Mouse (Mus musculus): ENCODE results near the gene Tyw3. TPM values are rescaled to one million over a fixed set of nuclear protein-coding genes. Genes with fewer than 3 reads are reported as not detected.

The Tyw3 gene
- polyA plus RNA-seq, 1 experiment: 2.9 TPM

DNA sequence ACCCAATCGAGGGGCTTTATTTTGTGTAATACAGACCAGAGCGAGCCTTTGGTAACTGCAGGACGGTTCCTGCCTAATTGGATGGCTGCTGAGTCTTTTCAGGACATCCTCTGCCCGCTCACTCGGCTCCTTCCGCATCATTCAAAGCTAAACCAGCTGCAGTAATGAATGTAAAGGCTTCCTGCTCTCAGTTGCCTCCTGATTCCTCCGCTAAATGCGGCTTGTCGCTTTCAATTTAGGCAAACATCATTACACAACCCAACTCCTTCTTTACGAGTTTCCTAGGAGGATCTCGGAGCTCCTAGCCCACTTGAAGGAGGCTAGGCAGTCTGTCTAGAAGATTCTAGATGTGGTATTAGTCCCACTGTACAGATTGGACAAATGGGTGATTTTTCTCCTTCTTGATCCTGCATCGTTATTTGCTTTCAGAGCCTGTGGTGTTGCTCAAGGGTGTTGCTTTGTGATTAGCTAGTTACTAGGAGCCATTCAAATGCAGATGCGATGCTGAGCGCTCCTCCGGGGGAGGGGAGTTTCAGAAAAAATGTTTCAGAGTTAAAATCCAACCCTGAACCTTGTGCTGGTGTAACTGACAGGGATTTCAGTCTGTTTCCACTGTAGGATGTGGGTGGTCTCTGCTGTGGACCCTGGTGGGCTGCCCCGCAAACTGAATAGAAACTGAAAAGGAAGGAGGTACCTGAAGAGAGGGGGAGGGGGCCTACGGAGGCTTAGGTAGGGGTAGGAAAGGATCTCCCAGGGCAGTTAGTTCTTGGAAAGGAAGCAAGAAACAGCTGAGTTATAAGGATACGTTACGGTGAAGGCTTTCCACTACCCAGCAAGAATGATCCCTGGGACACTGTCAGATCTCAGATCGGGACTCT lies 49.1 kb downstream of the Tyw3 start:
- Histone ChIP-seq H3K4me2 (ENCODE audit: low read depth) (no peak overlapping the region), H3K79me2 (ENCODE audit: control insufficient read depth, insufficient read depth) (no peaks in the 10 kb centered on the region), H3ac (ENCODE audit: control insufficient read depth, insufficient read length) (no peak overlapping the region), H3K27me3 (ENCODE audit: control insufficient read depth, insufficient read depth, insufficient read length) (no peaks in the 10 kb centered on the region), H3K4me3 (no peak overlapping the region), H3K36me3 (ENCODE audit: control insufficient read depth, insufficient read depth) (no peaks in the 10 kb centered on the region)
- no peak for TF ChIP-seq TCF12 (IDR thresholded peaks at IDR 0.05; ENCODE audit: insufficient read depth, poor library complexity, severe bottlenecking)
- TF ChIP-seq MYOD1 (IDR thresholded peaks at IDR 0.05; ENCODE audit: control insufficient read depth in 1 of 3, insufficient read length in 2 of 3, low read depth in 2 of 3): no peak
- no peak for TF ChIP-seq CEBPB (IDR thresholded peaks at IDR 0.05; ENCODE audit: insufficient read depth, poor library complexity, severe bottlenecking)
- TF ChIP-seq SRF (IDR thresholded peaks at IDR 0.05; ENCODE audit: control insufficient read depth, insufficient read length, low read depth): no peak
- no peak for TF ChIP-seq USF1 (IDR thresholded peaks at IDR 0.05; ENCODE audit: low read depth)
- no peak for TF ChIP-seq TCF3 (IDR thresholded peaks at IDR 0.05; ENCODE audit: insufficient read length, low read depth)
- TF ChIP-seq MAX (IDR thresholded peaks at IDR 0.05; ENCODE audit: low read depth): no peak
- no peak for TF ChIP-seq POLR2A (IDR thresholded peaks at IDR 0.05; ENCODE audit: insufficient read length, low read depth)
- no peak for TF ChIP-seq REST (IDR thresholded peaks at IDR 0.05; ENCODE audit: insufficient read depth, insufficient read length)
- TF ChIP-seq E2F4 (IDR thresholded peaks at IDR 0.05; ENCODE audit: insufficient read depth): no peak
- no peak for TF ChIP-seq POLR2AphosphoS2 (IDR thresholded peaks at IDR 0.05; ENCODE audit: insufficient read length, low read depth)
- no peak for TF ChIP-seq MYOG (IDR thresholded peaks at IDR 0.05; ENCODE audit: control insufficient read depth in 1 of 3, insufficient read depth in 1 of 3, insufficient read length in 2 of 3, low read depth in 2 of 3)

- Histone ChIP-seq H3ac (ENCODE audit: control insufficient read depth, insufficient read length) (no peak overlapping the region), H3K79me2 (ENCODE audit: control insufficient read depth, insufficient read depth) (no peaks in the 10 kb centered on the region), H3K36me3 (ENCODE audit: control insufficient read depth, insufficient read depth) (no peaks in the 10 kb centered on the region), H3K4me3 (no peak overlapping the region), H3K27me3 (ENCODE audit: control insufficient read depth, insufficient read depth, insufficient read length) (no peaks in the 10 kb centered on the region), H3K4me2 (ENCODE audit: low read depth) (no peak overlapping the region)
- no peak for TF ChIP-seq REST (IDR thresholded peaks at IDR 0.05; ENCODE audit: insufficient read depth, insufficient read length)
- peak; percentile 54 for TF ChIP-seq USF1 (IDR thresholded peaks at IDR 0.05; ENCODE audit: low read depth)
- TF ChIP-seq POLR2AphosphoS2 (IDR thresholded peaks at IDR 0.05; ENCODE audit: insufficient read length, low read depth): no peak
- no peak for TF ChIP-seq MYOG (IDR thresholded peaks at IDR 0.05; ENCODE audit: control insufficient read depth in 1 of 3, insufficient read depth in 1 of 3, insufficient read length in 2 of 3, low read depth in 2 of 3)
- no peak for TF ChIP-seq TCF12 (IDR thresholded peaks at IDR 0.05; ENCODE audit: insufficient read depth, poor library complexity, severe bottlenecking)
- no peak for TF ChIP-seq SRF (IDR thresholded peaks at IDR 0.05; ENCODE audit: control insufficient read depth, insufficient read length, low read depth)
- TF ChIP-seq CEBPB (IDR thresholded peaks at IDR 0.05; ENCODE audit: insufficient read depth, poor library complexity, severe bottlenecking): no peak
These were observed 50.7 kb downstream of the Tyw3 start for GRCm38 (mm10) chr3:154546234-154546633.

- no peaks in the 10 kb centered on the region for H3K36me3 ChIP-seq (ENCODE audit: control insufficient read depth, insufficient read depth)
- H3ac ChIP-seq (ENCODE audit: control insufficient read depth, insufficient read length): no peak overlapping the region
- no peak overlapping the region for H3K4me2 ChIP-seq (ENCODE audit: low read depth)
- no peak overlapping the region for H3K4me3 ChIP-seq
- TF ChIP-seq USF1 (IDR thresholded peaks at IDR 0.05; ENCODE audit: low read depth) (no peak), CEBPB (IDR thresholded peaks at IDR 0.05; ENCODE audit: insufficient read depth, poor library complexity, severe bottlenecking) (no peak), POLR2A (IDR thresholded peaks at IDR 0.05; ENCODE audit: insufficient read length, low read depth) (no peak), TCF3 (IDR thresholded peaks at IDR 0.05; ENCODE audit: insufficient read length, low read depth) (no peak), MYOD1 (IDR thresholded peaks at IDR 0.05; ENCODE audit: control insufficient read depth in 1 of 3, insufficient read length in 2 of 3, low read depth in 2 of 3) (no peak), MYOG (IDR thresholded peaks at IDR 0.05; ENCODE audit: control insufficient read depth in 1 of 3, insufficient read depth in 1 of 3, insufficient read length in 2 of 3, low read depth in 2 of 3) (no peak), TCF12 (IDR thresholded peaks at IDR 0.05; ENCODE audit: insufficient read depth, poor library complexity, severe bottlenecking) (no peak), MAX (IDR thresholded peaks at IDR 0.05; ENCODE audit: low read depth) (no peak), REST (IDR thresholded peaks at IDR 0.05; ENCODE audit: insufficient read depth, insufficient read length) (no peak), SRF (IDR thresholded peaks at IDR 0.05; ENCODE audit: control insufficient read depth, insufficient read length, low read depth) (no peak), E2F4 (IDR thresholded peaks at IDR 0.05; ENCODE audit: insufficient read depth) (no peak), POLR2AphosphoS2 (IDR thresholded peaks at IDR 0.05; ENCODE audit: insufficient read length, low read depth) (no peak)
- H3K79me2 ChIP-seq (ENCODE audit: control insufficient read depth, insufficient read depth): no peaks in the 10 kb centered on the region
- H3K27me3 ChIP-seq (ENCODE audit: control insufficient read depth, insufficient read depth, insufficient read length): no peaks in the 10 kb centered on the region
These were observed 56.6 kb downstream of the Tyw3 start for GRCm38 (mm10) chr3:154540086-154540911.

DNA sequence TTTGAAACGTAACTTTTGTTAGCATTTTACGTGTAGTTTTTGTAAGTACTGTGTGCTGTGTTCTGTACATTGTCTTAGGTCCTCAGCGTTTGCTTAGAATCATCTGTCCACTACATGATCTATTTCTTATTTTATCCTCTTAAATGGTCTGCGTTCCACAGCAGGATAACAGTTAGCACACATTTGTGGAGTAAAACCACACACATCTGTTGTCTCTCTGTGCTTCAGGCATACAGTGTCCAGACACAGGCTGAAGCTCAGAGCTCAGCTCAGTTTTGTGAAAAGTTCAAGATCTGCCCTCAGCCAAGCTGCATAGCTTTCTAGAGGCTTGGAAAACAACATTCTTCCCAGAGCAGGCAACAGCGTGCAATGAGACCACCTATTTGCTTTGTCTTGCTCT lies 60.8 kb downstream of the Tyw3 start:
- Histone ChIP-seq H3K79me2 (ENCODE audit: control insufficient read depth, insufficient read depth) (no peaks in the 10 kb centered on the region), H3K4me3 (no peak overlapping the region), H3K36me3 (ENCODE audit: control insufficient read depth, insufficient read depth) (no peaks in the 10 kb centered on the region), H3ac (ENCODE audit: control insufficient read depth, insufficient read length) (no peak overlapping the region), H3K4me2 (ENCODE audit: low read depth) (no peak overlapping the region), H3K27me3 (ENCODE audit: control insufficient read depth, insufficient read depth, insufficient read length) (no peaks in the 10 kb centered on the region)
- TF ChIP-seq MAX (IDR thresholded peaks at IDR 0.05; ENCODE audit: low read depth) (no peak), SRF (IDR thresholded peaks at IDR 0.05; ENCODE audit: control insufficient read depth, insufficient read length, low read depth) (no peak), TCF3 (IDR thresholded peaks at IDR 0.05; ENCODE audit: insufficient read length, low read depth) (no peak), POLR2AphosphoS2 (IDR thresholded peaks at IDR 0.05; ENCODE audit: insufficient read length, low read depth) (no peak), REST (IDR thresholded peaks at IDR 0.05; ENCODE audit: insufficient read depth, insufficient read length) (no peak), POLR2A (IDR thresholded peaks at IDR 0.05; ENCODE audit: insufficient read length, low read depth) (no peak), MYOG (IDR thresholded peaks at IDR 0.05; ENCODE audit: control insufficient read depth in 1 of 3, insufficient read depth in 1 of 3, insufficient read length in 2 of 3, low read depth in 2 of 3) (no peak), TCF12 (IDR thresholded peaks at IDR 0.05; ENCODE audit: insufficient read depth, poor library complexity, severe bottlenecking) (no peak), CEBPB (IDR thresholded peaks at IDR 0.05; ENCODE audit: insufficient read depth, poor library complexity, severe bottlenecking) (no peak), E2F4 (IDR thresholded peaks at IDR 0.05; ENCODE audit: insufficient read depth) (no peak), USF1 (IDR thresholded peaks at IDR 0.05; ENCODE audit: low read depth) (no peak), MYOD1 (IDR thresholded peaks at IDR 0.05; ENCODE audit: control insufficient read depth in 1 of 3, insufficient read length in 2 of 3, low read depth in 2 of 3) (no peak)

Measured in myocyte (in vitro differentiated cells).